Mouse (Mus musculus) MEL (cell line): Measurements from ENCODE around the gene Ahcyl2. TPM values are rescaled to one million over a fixed set of nuclear protein-coding genes. Genes with fewer than 3 reads are reported as not detected.
"Not testable (repeated sequence)": the region's sequence is repeated elsewhere in the genome, so short reads cannot be mapped to it uniquely, and the experiment has no call there.

Experiments used
- DNase-seq: peaks from one replicate; pipeline ENCODE4 v3.0.0; 2011; ENCODE audit warnings: low read depth, low spot score
- H3K27ac ChIP-seq: 2 replicates; pipeline ENCODE4 v1.5.1; 2012; ENCODE audit warnings: low read depth, mild to moderate bottlenecking, control low read depth, low read length, moderate library complexity; ENCODE audit not compliant: control insufficient read depth
- H3K27me3 ChIP-seq, 2 experiments: fragments of 150-350 bp in 1 of 2; sonication (generic) in 1 of 2; 2 replicates each; pipeline ENCODE4 v1.6.1; 2012; ENCODE audit warnings: low read length in 2 of 2, mild to moderate bottlenecking in 2 of 2, improper control_type of control experiment in 1 of 2, moderate library complexity in 1 of 2; ENCODE audit not compliant: insufficient read depth in 2 of 2, control insufficient read depth in 1 of 2
- H3K36me3 ChIP-seq, 2 experiments: 2 replicates each; pipeline ENCODE4 v1.6.1; 2012 to 2014; ENCODE audit warnings: low read length in 2 of 2, improper control_type of control experiment in 1 of 2, inconsistent platforms in 1 of 2, mild to moderate bottlenecking in 1 of 2; ENCODE audit not compliant: insufficient read depth in 2 of 2, control insufficient read depth in 1 of 2
- H3K4me1 ChIP-seq, 2 experiments: fragments of 150-350 bp in 1 of 2; sonication (generic) in 1 of 2; 2 replicates each; pipeline ENCODE4 v1.6.1; 2012; ENCODE audit warnings: low read length in 2 of 2, improper control_type of control experiment in 1 of 2, mild to moderate bottlenecking in 1 of 2; ENCODE audit not compliant: insufficient read depth in 2 of 2, control insufficient read depth in 1 of 2
- H3K4me3 ChIP-seq, 2 experiments: fragments of 150-350 bp in 1 of 2; sonication (generic) in 1 of 2; 2 replicates each; pipeline ENCODE4 v1.5.1; 2012; ENCODE audit warnings: low read depth in 2 of 2, low read length in 2 of 2, mild to moderate bottlenecking in 2 of 2, moderate library complexity in 2 of 2, control low read depth in 1 of 2, improper control_type of control experiment in 1 of 2; ENCODE audit not compliant: control insufficient read depth in 1 of 2, insufficient read depth in 1 of 2
- H3K79me2 ChIP-seq: 2 replicates; pipeline ENCODE4 v1.6.1; 2012; ENCODE audit warnings: mild to moderate bottlenecking, low read length, moderate library complexity; ENCODE audit not compliant: control insufficient read depth, poor library complexity, insufficient read depth
- H3K9ac ChIP-seq: 2 replicates; pipeline ENCODE4 v1.6.1; 2012; ENCODE audit warnings: low read depth, mild to moderate bottlenecking, control low read depth, low read length, moderate library complexity; ENCODE audit not compliant: control insufficient read depth, poor library complexity, severe bottlenecking
- H3K9me3 ChIP-seq: fragments of 150-350 bp; sonication (generic); replicated peaks from 2 replicates; pipeline ENCODE4 v1.6.1; 2012; ENCODE audit warnings: mild to moderate bottlenecking, low read length, improper control_type of control experiment, moderate library complexity; ENCODE audit not compliant: insufficient read depth
- BHLHE40 ChIP-seq: IDR thresholded peaks from 2 replicates; pipeline ENCODE4 v1.6.1; 2012; ENCODE audit warnings: low read depth, mild to moderate bottlenecking, inconsistent platforms, low read length, improper control_type of control experiment, borderline replicate concordance
- CHD1 ChIP-seq: IDR thresholded peaks from 2 replicates; pipeline ENCODE4 v1.6.1; 2012; ENCODE audit warnings: low read depth, mild to moderate bottlenecking, inconsistent platforms, low read length, improper control_type of control experiment
- CHD2 ChIP-seq: IDR thresholded peaks from 2 replicates; pipeline ENCODE4 v1.6.1; 2011; ENCODE audit warnings: low read length, improper control_type of control experiment
- CTCF ChIP-seq, 3 experiments: IDR thresholded peaks in 2 of 3; conservative IDR thresholded peaks in 1 of 3; 2 replicates each; pipeline ENCODE4 v1.5.1; 2011 to 2012; ENCODE audit warnings: low read length in 3 of 3, low read depth in 2 of 3, mild to moderate bottlenecking in 2 of 3, improper control_type of control experiment in 1 of 3, inconsistent platforms in 1 of 3, mixed read lengths in 1 of 3, moderate library complexity in 1 of 3; ENCODE audit not compliant: control insufficient read depth in 1 of 3, insufficient read depth in 1 of 3, poor library complexity in 1 of 3, severe bottlenecking in 1 of 3
- EP300 ChIP-seq, 2 experiments: IDR thresholded peaks; 2 replicates each; pipeline ENCODE4 v1.6.1; 2011; ENCODE audit warnings: improper control_type of control experiment in 2 of 2, low read length in 2 of 2, low read depth in 1 of 2, mild to moderate bottlenecking in 1 of 2
- GATA1 ChIP-seq: IDR thresholded peaks from 2 replicates; pipeline ENCODE4 v1.6.1; 2011; ENCODE audit warnings: low read depth, low read length, improper control_type of control experiment
- JUND ChIP-seq: IDR thresholded peaks from 2 replicates; pipeline ENCODE4 v1.6.1; 2011; ENCODE audit warnings: low read depth, mild to moderate bottlenecking, improper control_type of control experiment, low read length
- KAT2A ChIP-seq: conservative IDR thresholded peaks from 2 replicates; pipeline ENCODE4 v1.6.1; 2012; ENCODE audit warnings: low read depth, low read length, improper control_type of control experiment, inconsistent platforms
- MAX ChIP-seq: IDR thresholded peaks from 2 replicates; pipeline ENCODE4 v1.6.1; 2011; ENCODE audit warnings: low read length, improper control_type of control experiment
- MEF2A ChIP-seq: IDR thresholded peaks from 2 replicates; pipeline ENCODE4 v1.6.1; 2014; ENCODE audit warnings: low read depth, mild to moderate bottlenecking, inconsistent platforms, low read length, improper control_type of control experiment; ENCODE audit not compliant: poor library complexity, insufficient replicate concordance, severe bottlenecking; ENCODE audit errors: extremely low read depth
- MYB ChIP-seq: IDR thresholded peaks from 2 replicates; pipeline ENCODE4 v1.6.1; 2011; ENCODE audit warnings: mild to moderate bottlenecking, low read depth, low read length, improper control_type of control experiment
- NELFE ChIP-seq: IDR thresholded peaks from 2 replicates; pipeline ENCODE4 v1.6.1; 2011; ENCODE audit warnings: low read depth, low read length, improper control_type of control experiment
- POLR2AphosphoS2 ChIP-seq: IDR thresholded peaks from 2 replicates; pipeline ENCODE4 v1.6.1; 2011; ENCODE audit warnings: low read length, improper control_type of control experiment
- POLR2AphosphoS5 ChIP-seq: IDR thresholded peaks from 2 replicates; pipeline ENCODE4 v1.6.1; 2012; ENCODE audit warnings: low read depth, borderline replicate concordance, mild to moderate bottlenecking, inconsistent platforms, low read length, moderate library complexity, mixed read lengths
- RAD21 ChIP-seq: IDR thresholded peaks from 2 replicates; pipeline ENCODE4 v1.6.1; 2011; ENCODE audit warnings: mild to moderate bottlenecking, low read depth, low read length, improper control_type of control experiment
- RCOR1 ChIP-seq: IDR thresholded peaks from 2 replicates; pipeline ENCODE4 v1.6.1; 2012; ENCODE audit warnings: low read depth, mild to moderate bottlenecking, inconsistent platforms, low read length, improper control_type of control experiment
- SIN3A ChIP-seq: IDR thresholded peaks from 2 replicates; pipeline ENCODE4 v1.6.1; 2012; ENCODE audit warnings: low read length, improper control_type of control experiment, inconsistent platforms
- SMC3 ChIP-seq: IDR thresholded peaks from 2 replicates; pipeline ENCODE4 v1.6.1; 2011; ENCODE audit warnings: low read depth, low read length, improper control_type of control experiment
- TBP ChIP-seq: IDR thresholded peaks from 2 replicates; pipeline ENCODE4 v1.8.0; 2011; ENCODE audit warnings: low read depth, low read length, improper control_type of control experiment
- USF1 ChIP-seq: IDR thresholded peaks from 2 replicates; pipeline ENCODE4 v1.6.1; 2014; ENCODE audit warnings: low read depth, mild to moderate bottlenecking, inconsistent platforms, low read length, improper control_type of control experiment, moderate library complexity
- polyA plus RNA-seq, 2 experiments: library from polyadenylated mRNA; stranded (reverse) in 1 of 2; unstranded in 1 of 2; fragments of >175 nt in 1 of 2; fragments of >200 nt in 1 of 2; gene quantifications; 2 replicates each; pipeline versions ENCODE4 v1.2.1 to v1.2.4; 2012; ENCODE audit warnings: low replicate concordance in 2 of 2, low read depth in 1 of 2; ENCODE audit not compliant: insufficient read length in 2 of 2, insufficient read depth in 1 of 2, missing spikeins in 1 of 2
- total RNA-seq: library from RNA; depleted of rRNA; stranded (reverse); fragments of 300-350 nt; gene quantifications from 2 replicates; pipeline ENCODE4 v1.2.3, GENCODE M21; 2012

Ahcyl2 gene
- total and polyA plus RNA-seq, 3 experiments: 16.9 to 17.0 TPM; not detected in 1

DNA sequence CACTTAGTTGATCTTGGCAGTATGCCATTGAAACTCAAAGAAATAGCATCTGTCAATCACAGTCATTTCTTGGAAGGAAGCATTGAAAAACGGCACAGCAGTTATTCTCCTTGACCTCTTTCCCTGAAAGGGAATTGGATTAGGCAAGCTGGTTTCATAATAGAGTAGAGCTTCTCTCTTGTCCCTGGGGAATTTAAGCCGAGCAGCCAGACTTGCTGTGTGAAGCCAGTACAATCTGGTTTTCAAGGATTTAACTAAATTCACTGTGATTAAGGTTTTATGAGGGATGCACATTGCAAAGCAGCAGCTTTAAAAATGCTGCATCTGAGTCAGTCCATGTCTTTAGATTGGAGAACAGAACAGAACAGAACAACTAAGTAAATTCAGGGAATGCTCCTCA, 46.8 kb downstream of the Ahcyl2 start:
- TF ChIP-seq RCOR1 (no peak), CHD1 (no peak), BHLHE40 (no peak), JUND (no peak), SIN3A (no peak), POLR2AphosphoS5 (no peak), POLR2AphosphoS2 (no peak), RAD21 (no peak), TBP (no peak)
- TF ChIP-seq, all 39 proteins: peak for 0
- H3K9ac ChIP-seq: no peak overlapping the region
- H3K9me3 ChIP-seq: no peaks in the 10 kb centered on the region
- H3K4me3 ChIP-seq: no peak overlapping the region
- no peak overlapping the region for H3K27ac ChIP-seq
- DNase-seq: no peak
- H3K79me2 ChIP-seq: no peaks in the 10 kb centered on the region
- no peaks in the 10 kb centered on the region; a peak in 2 of 4 replicates for H3K36me3 ChIP-seq
- no peaks in the 10 kb centered on the region; a peak in 1 of 4 replicates for H3K4me1 ChIP-seq
- H3K27me3 ChIP-seq: no peaks in the 10 kb centered on the region

DNA sequence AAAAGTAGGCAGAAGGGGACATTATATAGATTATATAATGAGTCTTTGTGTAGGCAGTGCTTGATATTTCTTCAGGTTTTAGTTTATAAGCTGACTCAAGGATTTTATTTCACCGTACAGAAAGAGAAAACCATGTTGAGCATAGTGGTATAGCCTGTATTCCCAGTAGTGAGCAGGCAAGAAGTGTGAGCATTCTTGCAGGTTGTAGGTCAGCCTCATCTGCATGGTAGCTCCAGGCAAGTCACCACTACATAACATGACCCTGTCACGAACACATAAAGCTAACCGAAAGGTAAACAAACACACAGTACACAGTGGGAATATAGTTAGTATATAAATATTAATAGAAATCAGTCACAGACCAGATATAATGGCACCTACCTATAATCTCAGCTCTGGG, 47.2 kb downstream of the Ahcyl2 start:
- Histone ChIP-seq H3K4me3 (no peak overlapping the region), H3K36me3 (no peaks in the 10 kb centered on the region; a peak in 2 of 4 replicates), H3K4me1 (no peaks in the 10 kb centered on the region; a peak in 1 of 4 replicates), H3K79me2 (no peaks in the 10 kb centered on the region), H3K9ac (no peak overlapping the region), H3K27ac (no peak overlapping the region), H3K9me3 (no peaks in the 10 kb centered on the region), H3K27me3 (no peaks in the 10 kb centered on the region)
- DNase-seq: no peak
- TF ChIP-seq KAT2A: no peak
- no peak for TF ChIP-seq MAX
- no peak for TF ChIP-seq USF1
- no peak for TF ChIP-seq NELFE
- no peak for TF ChIP-seq MEF2A
- TF ChIP-seq CTCF (IDR thresholded peaks at IDR 0.05 in 2 of 3, conservative IDR thresholded peaks at IDR 0.05 in 1 of 3; ENCODE audit: control insufficient read depth in 1 of 3, insufficient read depth in 1 of 3, low read depth in 2 of 3, low read length in 3 of 3, poor library complexity in 1 of 3, severe bottlenecking in 1 of 3): no peak
- TF ChIP-seq EP300 (IDR thresholded peaks at IDR 0.05; ENCODE audit: low read depth in 1 of 2, low read length in 2 of 2): no peak
- TF ChIP-seq CHD2: no peak

DNA sequence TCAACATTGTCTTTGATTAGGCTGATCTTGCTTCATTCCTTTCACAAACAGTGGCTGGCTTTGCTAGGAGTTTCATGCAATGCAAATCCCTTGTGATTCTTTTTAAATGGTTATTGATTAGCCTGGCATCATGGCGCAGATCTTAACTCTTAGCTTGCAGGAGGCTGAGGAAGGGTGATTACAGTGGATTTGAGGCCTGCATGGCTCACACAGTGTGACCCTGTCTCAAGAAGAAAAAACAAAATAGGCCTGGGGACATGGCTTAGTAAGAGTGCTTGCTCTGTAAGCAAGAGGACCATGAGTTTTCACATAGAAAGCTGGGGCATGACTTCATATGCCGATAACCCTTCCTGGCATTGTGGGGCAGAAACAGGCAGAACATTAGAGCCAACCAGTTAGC, 47.8 kb downstream of the Ahcyl2 start:
- no peaks in the 10 kb centered on the region for H3K27me3 ChIP-seq
- H3K79me2 ChIP-seq: no peaks in the 10 kb centered on the region
- no peak for TF ChIP-seq GATA1
- no peak for TF ChIP-seq TBP
- no peak for TF ChIP-seq MYB
- TF ChIP-seq CTCF (IDR thresholded peaks at IDR 0.05 in 2 of 3, conservative IDR thresholded peaks at IDR 0.05 in 1 of 3; ENCODE audit: control insufficient read depth in 1 of 3, insufficient read depth in 1 of 3, low read depth in 2 of 3, low read length in 3 of 3, poor library complexity in 1 of 3, severe bottlenecking in 1 of 3): no peak
- no peak for TF ChIP-seq SMC3
- TF ChIP-seq EP300 (IDR thresholded peaks at IDR 0.05; ENCODE audit: low read depth in 1 of 2, low read length in 2 of 2): no peak
- TF ChIP-seq BHLHE40: no peak
- TF ChIP-seq, all 39 proteins: peak for 0
- no peak for DNase-seq
- no peak overlapping the region for H3K9ac ChIP-seq
- H3K9me3 ChIP-seq: no peaks in the 10 kb centered on the region
- H3K27ac ChIP-seq: no peak overlapping the region
- no peaks in the 10 kb centered on the region; a peak in 2 of 4 replicates for H3K36me3 ChIP-seq
- H3K4me1 ChIP-seq: no peaks in the 10 kb centered on the region; a peak in 1 of 4 replicates
- H3K4me3 ChIP-seq: no peak overlapping the region

DNA sequence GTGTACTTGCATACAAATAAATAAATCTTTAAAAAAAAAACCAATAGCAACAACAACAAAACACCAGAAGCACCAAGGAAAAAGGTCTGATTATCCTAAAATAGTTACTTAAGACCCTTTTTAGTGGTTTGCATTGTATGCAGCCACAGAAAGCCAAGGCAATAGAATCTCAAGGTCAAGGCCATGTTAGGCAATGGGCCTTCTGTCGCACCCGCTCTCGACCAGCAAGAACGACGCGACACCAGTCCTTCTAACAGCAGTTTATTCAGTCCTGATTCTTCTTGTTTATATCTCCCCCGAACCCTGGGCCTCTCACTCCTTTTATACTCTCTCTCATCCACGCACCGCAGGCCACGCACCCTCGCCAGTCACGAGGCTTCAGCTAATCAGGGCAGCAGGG, 48.6 kb downstream of the Ahcyl2 start:
- not testable (repeated sequence) for DNase-seq, H3K4me1 ChIP-seq, H3K27ac ChIP-seq

More for the DNA sequence above, 48.6 kb downstream of the Ahcyl2 start:
- H3K9ac ChIP-seq, H3K9me3 ChIP-seq, H3K36me3 ChIP-seq, H3K27me3 ChIP-seq, H3K79me2 ChIP-seq, H3K4me3 ChIP-seq: not testable (repeated sequence)
